Comparison of ENCODE assay signal across 22 mouse cellular contexts in the genomic region with DNA sequence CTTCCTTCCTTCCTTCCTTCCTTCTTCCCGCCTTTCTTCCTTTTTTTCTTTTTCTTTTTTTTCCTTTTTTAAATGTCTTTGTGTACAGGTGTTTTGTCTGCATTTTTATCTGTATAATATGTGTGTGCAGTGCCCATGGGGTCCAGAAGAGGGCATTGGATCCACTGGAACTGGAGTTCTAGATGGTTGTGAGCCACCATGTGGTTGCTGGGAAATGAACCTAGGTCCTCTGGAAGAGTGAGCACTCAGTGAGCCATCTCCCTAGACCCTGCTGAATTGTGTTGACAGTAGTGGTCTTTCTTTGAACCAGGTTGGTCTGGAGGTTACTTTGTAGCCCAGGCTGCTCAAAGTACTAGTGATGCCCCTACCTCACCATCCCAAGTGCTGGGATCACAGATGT. TPM values are rescaled to one million over a fixed set of nuclear protein-coding genes. Genes with fewer than 3 reads are reported as not detected.
DNase-seq lines count a peak whose midpoint lies in the region; ATAC-seq and TF ChIP-seq lines count a peak whose summit lies in the region.
"Had no signal": no experiment of that assay in that cellular context is flagged by ENCODE, and none has a peak within 500 bp of the region (broad histone marks: within the 10 kb centered on the region; RNA-seq: fewer than 3 reads in every experiment).

No protein-coding gene starts in this region.

- 86% methylated on average over 1 of the region's 1 CpGs for WGBS in liver, postnatal 0 days (ENCODE audit: insufficient replicate concordance)
- 64% methylated on average over 1 of the region's 1 CpGs for WGBS in bone marrow, adult 2 months

- no peak overlapping the region for H3K4me3 ChIP-seq in liver, postnatal 0 days (ENCODE audit: low read depth, low read length)
- H3K4me3 ChIP-seq in CH12.LX (replicated peaks in 1 of 3; ENCODE audit: low read depth in 2 of 3, low read length in 2 of 3, poor library complexity in 1 of 3) (no peak overlapping the region), ES-Bruce4 (ENCODE audit: low read depth, low read length) (no peak overlapping the region)
- no peak overlapping the region for H3K4me3 ChIP-seq in bone marrow, adult 2 months (replicated peaks; ENCODE audit: control insufficient read depth, low read depth, low read length)
- H3K4me3 ChIP-seq: forebrain, embryonic 10.5 days; heart, embryonic 15.5 days; limb, embryonic 13.5 days; megakaryocyte, embryonic 14.5 days; midbrain, embryonic 15.5 days had no signal

- H3K79me2 ChIP-seq in CH12.LX (replicated peaks; ENCODE audit: control insufficient read depth, extremely low read depth, insufficient read depth, poor library complexity, severe bottlenecking), result peaks cover 57% of the 10 kb centered on the region

- DNase-seq in liver, postnatal 0 days, result no peak
- DNase-seq in liver, result no peak
- no peak for DNase-seq in CH12.LX (ENCODE audit: extremely low read depth)
- DNase-seq in Muller cell, postnatal 12 days (ENCODE audit: inconsistent ontology term), result no peak
- DNase-seq: cerebellum, adult 8-10 months; gastrocnemius, postnatal 10 days; heart, adult 18-20 months; kidney, adult 9 months; kidney, postnatal 4 days; lung, postnatal 14 days; right cerebral cortex, postnatal 14 days; spleen, adult 18-20 months had no signal

- no peak overlapping the region for H3K4me2 ChIP-seq in liver, postnatal 0 days (ENCODE audit: low read depth, low read length)
- no peak overlapping the region for H3K4me2 ChIP-seq in CH12.LX (ENCODE audit: insufficient read depth, low read depth, poor library complexity, severe bottlenecking)
- H3K4me2 ChIP-seq: heart, embryonic 15.5 days; limb, embryonic 13.5 days; midbrain, embryonic 15.5 days had no signal

- H3K9me3 ChIP-seq in liver, postnatal 0 days (ENCODE audit: low read length), result no peaks in the 10 kb centered on the region
- H3K9me3 ChIP-seq in CH12.LX (replicated peaks; ENCODE audit: low read length), result peaks cover 9% of the 10 kb centered on the region
- H3K9me3 ChIP-seq in ES-Bruce4 (replicated peaks; ENCODE audit: control insufficient read depth, insufficient read depth, low read length, poor library complexity, severe bottlenecking), result no peaks in the 10 kb centered on the region
- H3K9me3 ChIP-seq: heart, embryonic 15.5 days; limb, embryonic 13.5 days; megakaryocyte, embryonic 14.5 days; midbrain, embryonic 15.5 days had no signal

- TF ChIP-seq RAD21 in CH12.LX (IDR thresholded peaks at IDR 0.05; ENCODE audit: low read depth, low read length), result no peak; the same call in 1 of the 2 replicates

- no peak for ATAC-seq in liver, postnatal 0 days
- ATAC-seq in cerebellum, adult (ENCODE audit: insufficient number of reproducible peaks, low FRiP score, low TSS enrichment), result no peak
- ATAC-seq: hindbrain, postnatal 0 days; midbrain, embryonic 15.5 days had no signal

- 0 out of 2 replicates have a peak, but pooled peaks cover 3% of the 10 kb centered on the region for H3K36me3 ChIP-seq in liver, postnatal 0 days (replicated peaks; ENCODE audit: insufficient read depth, low read length)
- H3K36me3 ChIP-seq in CH12.LX (replicated peaks in 1 of 2; ENCODE audit: control insufficient read depth in 1 of 2, insufficient read depth in 1 of 2, low read length in 1 of 2) (peaks cover 7 to 42% of the 10 kb centered on the region in 2 experiments), ES-Bruce4 (ENCODE audit: control insufficient read depth, insufficient read depth, low read length, poor library complexity, severe bottlenecking) (peaks cover 3% of the 10 kb centered on the region; the same call in 1 of the 2 replicates)
- H3K36me3 ChIP-seq: heart, embryonic 15.5 days; limb, embryonic 13.5 days; midbrain, embryonic 15.5 days had no signal

- in situ Hi-C loops in CH12.LX (cut with MboI; ENCODE audit: low pct_ligation_motif_present, low pct_unique_long_range_greater_than_20kb, low sequenced_read_pairs), result no loop called here

- no peaks in the 10 kb centered on the region for H3K27me3 ChIP-seq in liver, postnatal 0 days (ENCODE audit: insufficient read depth, low read length)
- H3K27me3 ChIP-seq in CH12.LX (replicated peaks) (no peaks in the 10 kb centered on the region), ES-Bruce4 (ENCODE audit: control insufficient read depth, insufficient read depth, low read length, poor library complexity, severe bottlenecking) (no peaks in the 10 kb centered on the region)
- H3K27me3 ChIP-seq: heart, embryonic 15.5 days; limb, embryonic 13.5 days; megakaryocyte, embryonic 14.5 days; midbrain, embryonic 15.5 days had no signal

- H3K9ac ChIP-seq in liver, postnatal 0 days (replicated peaks), result no peak overlapping the region
- no peak overlapping the region for H3K9ac ChIP-seq in CH12.LX (ENCODE audit: insufficient read depth, low read depth)
- H3K9ac ChIP-seq in ES-Bruce4 (ENCODE audit: low read depth, poor library complexity, severe bottlenecking), result no peak overlapping the region
- H3K9ac ChIP-seq: heart, embryonic 15.5 days; limb, embryonic 13.5 days; liver, embryonic 14.5 days; midbrain, embryonic 15.5 days had no signal

- TF ChIP-seq POLR2A in CH12.LX (IDR thresholded peaks at IDR 0.05; ENCODE audit: low read depth, low read length) (no peak), ES-Bruce4 (IDR thresholded peaks at IDR 0.05; ENCODE audit: insufficient read depth, low read length) (no peak)
- TF ChIP-seq POLR2A in bone marrow, adult 2 months (IDR thresholded peaks at IDR 0.05; ENCODE audit: borderline replicate concordance, control insufficient read depth, low read depth, low read length), result no peak

- no peak for TF ChIP-seq EP300 in liver, postnatal 0 days (IDR thresholded peaks at IDR 0.05; ENCODE audit: low read depth)
- TF ChIP-seq EP300 in CH12.LX (IDR thresholded peaks at IDR 0.05; ENCODE audit: low read length) (no peak), ES-Bruce4 (IDR thresholded peaks at IDR 0.05; ENCODE audit: insufficient read depth, low read depth, low read length) (no peak)

- no peak overlapping the region for H3K27ac ChIP-seq in liver, postnatal 0 days (ENCODE audit: low read depth)
- H3K27ac ChIP-seq in CH12.LX (ENCODE audit: insufficient read depth, low read depth) (no peak overlapping the region), ES-Bruce4 (ENCODE audit: insufficient read depth, low read length) (no peak overlapping the region; the same call in 1 of the 2 replicates)
- H3K27ac ChIP-seq in bone marrow, adult 2 months (ENCODE audit: control insufficient read depth, insufficient read depth, low read depth, low read length, poor library complexity), result no peak overlapping the region
- H3K27ac ChIP-seq: forebrain, embryonic 10.5 days; heart, embryonic 15.5 days; hindbrain, postnatal 0 days; limb, embryonic 13.5 days; liver, embryonic 14.5 days; midbrain, embryonic 15.5 days had no signal

- TF ChIP-seq CTCF in liver, postnatal 0 days (IDR thresholded peaks at IDR 0.05; ENCODE audit: low read depth), result peak; percentile 25; the same call in 1 of the 2 replicates
- TF ChIP-seq CTCF in CH12.LX (conservative IDR thresholded peaks at IDR 0.05 in 1 of 2, IDR thresholded peaks at IDR 0.05 in 1 of 2; ENCODE audit: low read depth in 2 of 2, low read length in 2 of 2) (peak in 1 of 2 experiments; percentile 40; a peak in 2 of 4 replicates), ES-Bruce4 (IDR thresholded peaks at IDR 0.05; ENCODE audit: low read depth, low read length) (peak; percentile 14)
- 0 out of 2 replicates have a peak, but pooled peaks have one; percentile 3 for TF ChIP-seq CTCF in bone marrow, adult 2 months (IDR thresholded peaks at IDR 0.05; ENCODE audit: control insufficient read depth, insufficient read depth, low read length)

- peaks cover under 1% of the 10 kb centered on the region; the same call in 1 of the 2 replicates for H3K4me1 ChIP-seq in liver, postnatal 0 days (ENCODE audit: insufficient read depth)
- H3K4me1 ChIP-seq in CH12.LX (ENCODE audit: control insufficient read depth in 1 of 2, insufficient read depth in 2 of 2) (peaks cover 8 to 46% of the 10 kb centered on the region in 2 experiments; a peak in 3 of 4 replicates), ES-Bruce4 (ENCODE audit: control insufficient read depth, insufficient read depth, low read length) (no peaks in the 10 kb centered on the region)
- H3K4me1 ChIP-seq in bone marrow, adult 2 months (ENCODE audit: control insufficient read depth, insufficient read depth, low read length), result peaks cover 3% of the 10 kb centered on the region

- dilution Hi-C loops in CH12.LX (cut with MboI; ENCODE audit: extremely low pct_ligation_motif_present, extremely low pct_unique_long_range_greater_than_20kb, low sequenced_read_pairs), result no loop called here

TF ChIP-seq in CH12.LX, 34 proteins besides CTCF, POLR2A, EP300 and RAD21:
- TF ChIP-seq BHLHE40 (IDR thresholded peaks at IDR 0.05; ENCODE audit: low read depth, low read length), result no peak
- peak; percentile 14; the same call in 1 of the 2 replicates for TF ChIP-seq SMC3 (IDR thresholded peaks at IDR 0.05; ENCODE audit: low read depth, low read length)

RNA-seq across cellular contexts. Expression of gene Tbl1xr1, which starts 33.2 kb away (rescaled TPM):
- 8.8 and 9.8 TPM in 2 replicates for polyA plus RNA-seq in liver, postnatal 0 days (2015; fragmentation: Nextera tagmentation; extraction: Ambion mirVana)
- total RNA-seq in CH12.LX (2012; rRNA removed) (37.9 and 39.9 TPM in 2 replicates), CH12.LX (2014; rRNA removed) (30.0 and 33.7 TPM in 2 replicates)
- polyA plus RNA-seq in CH12.LX (2012; ENCODE audit: insufficient read length, low read depth) (31.1 and 38.3 TPM in 2 replicates), ES-Bruce4 (2011; ENCODE audit: insufficient read depth, insufficient read length, low read depth, missing spikeins) (50.0 and 64.4 TPM in 2 replicates)
- polyA plus RNA-seq in bone marrow, adult 2 months (2011; ENCODE audit: insufficient read depth, insufficient read length, low replicate concordance, missing spikeins), result 10.8 and 32.5 TPM in 2 replicates
